Mouse (Mus musculus) CH12.LX (cell line): ENCODE results near the gene Abcb8. TPM values are rescaled to one million over a fixed set of nuclear protein-coding genes. Genes with fewer than 3 reads are reported as not detected.

Experiments used
- DNase-seq: peaks from one replicate; pipeline ENCODE4 v3.0.0-alpha.2; 2013; ENCODE audit errors: extremely low read depth
- H3K27ac ChIP-seq: 2 replicates; pipeline ENCODE4 v1.5.1; 2012; ENCODE audit warnings: low read depth, mild to moderate bottlenecking, control low read depth, moderate library complexity; ENCODE audit not compliant: insufficient read depth
- H3K27me3 ChIP-seq: replicated peaks from 2 replicates; pipeline ENCODE3; 2012; ENCODE audit warnings: inconsistent platforms
- H3K36me3 ChIP-seq, 2 experiments: replicated peaks in 1 of 2; 2 replicates each; pipeline versions ENCODE3 to v1.6.1; 2012; ENCODE audit warnings: inconsistent platforms in 1 of 2, low read length in 1 of 2, mild to moderate bottlenecking in 1 of 2, mixed read lengths in 1 of 2, moderate library complexity in 1 of 2; ENCODE audit not compliant: control insufficient read depth in 1 of 2, insufficient read depth in 1 of 2
- H3K4me1 ChIP-seq, 2 experiments: 2 replicates each; pipeline ENCODE4 v1.6.1; 2012; ENCODE audit warnings: inconsistent platforms in 1 of 2, moderate library complexity in 1 of 2; ENCODE audit not compliant: insufficient read depth in 2 of 2, control insufficient read depth in 1 of 2
- H3K4me2 ChIP-seq: 2 replicates; pipeline ENCODE4 v1.6.1; 2012; ENCODE audit warnings: low read depth, mild to moderate bottlenecking, control low read depth; ENCODE audit not compliant: poor library complexity, insufficient read depth, severe bottlenecking
- H3K4me3 ChIP-seq, 3 experiments: fragments of 150-350 bp in 1 of 3; sonication (generic) in 1 of 3; replicated peaks in 1 of 3; 2 replicates each; pipeline versions ENCODE3 to v1.5.1; 2011 to 2012; ENCODE audit warnings: low read depth in 2 of 3, low read length in 2 of 3, mild to moderate bottlenecking in 2 of 3, moderate library complexity in 2 of 3, control low read depth in 1 of 3, improper control_type of control experiment in 1 of 3, inconsistent platforms in 1 of 3, mixed read lengths in 1 of 3; ENCODE audit not compliant: poor library complexity in 1 of 3
- H3K79me2 ChIP-seq: replicated peaks from 2 replicates; pipeline ENCODE4 v1.6.1; 2012; ENCODE audit warnings: mild to moderate bottlenecking, moderate library complexity; ENCODE audit not compliant: control insufficient read depth, poor library complexity, insufficient read depth, severe bottlenecking; ENCODE audit errors: extremely low read depth
- H3K9ac ChIP-seq: 2 replicates; pipeline ENCODE4 v1.6.1; 2012; ENCODE audit warnings: low read depth, mild to moderate bottlenecking, control low read depth, moderate library complexity; ENCODE audit not compliant: insufficient read depth
- H3K9me3 ChIP-seq: replicated peaks from 2 replicates; pipeline ENCODE3; 2012; ENCODE audit warnings: low read length, inconsistent platforms, mixed read lengths
- BHLHE40 ChIP-seq: IDR thresholded peaks from 2 replicates; pipeline ENCODE4 v1.6.1; 2011; ENCODE audit warnings: mild to moderate bottlenecking, low read depth, low read length, improper control_type of control experiment
- CHD1 ChIP-seq: IDR thresholded peaks from 2 replicates; pipeline ENCODE4 v1.6.1; 2012; ENCODE audit warnings: low read depth, low read length, improper control_type of control experiment, inconsistent platforms
- CTCF ChIP-seq, 2 experiments: IDR thresholded peaks in 1 of 2; conservative IDR thresholded peaks in 1 of 2; 2 replicates each; pipeline ENCODE4 v1.5.1; 2011 to 2012; ENCODE audit warnings: low read depth in 2 of 2, low read length in 2 of 2, improper control_type of control experiment in 1 of 2, inconsistent platforms in 1 of 2, mild to moderate bottlenecking in 1 of 2, moderate library complexity in 1 of 2
- E2F4 ChIP-seq: IDR thresholded peaks from 2 replicates; pipeline ENCODE4 v1.6.1; 2011; ENCODE audit warnings: low read depth, low read length, improper control_type of control experiment; ENCODE audit not compliant: insufficient replicate concordance
- ELF1 ChIP-seq: IDR thresholded peaks from 2 replicates; pipeline ENCODE4 v1.6.1; 2014; ENCODE audit warnings: low read depth, mild to moderate bottlenecking, inconsistent platforms, low read length, improper control_type of control experiment
- EP300 ChIP-seq: IDR thresholded peaks from 2 replicates; pipeline ENCODE4 v1.6.1; 2011; ENCODE audit warnings: low read length, improper control_type of control experiment
- JUND ChIP-seq: conservative IDR thresholded peaks from 2 replicates; pipeline ENCODE4 v1.6.1; 2011; ENCODE audit warnings: low read depth, low read length, improper control_type of control experiment
- KAT2A ChIP-seq: IDR thresholded peaks from 2 replicates; pipeline ENCODE4 v1.6.1; 2012; ENCODE audit warnings: low read length, improper control_type of control experiment, inconsistent platforms; ENCODE audit not compliant: insufficient replicate concordance
- MAFK ChIP-seq: IDR thresholded peaks from 2 replicates; pipeline ENCODE4 v1.6.1; 2011; ENCODE audit warnings: low read length, improper control_type of control experiment; ENCODE audit not compliant: insufficient replicate concordance
- MAX ChIP-seq: IDR thresholded peaks from 2 replicates; pipeline ENCODE4 v1.6.1; 2011; ENCODE audit warnings: low read length, improper control_type of control experiment
- MAZ ChIP-seq: IDR thresholded peaks from 2 replicates; pipeline ENCODE4 v1.6.1; 2012; ENCODE audit warnings: low read depth, mild to moderate bottlenecking, inconsistent platforms, low read length, improper control_type of control experiment, moderate library complexity
- MEF2A ChIP-seq: IDR thresholded peaks from 2 replicates; pipeline ENCODE4 v1.6.1; 2014; ENCODE audit warnings: low read depth, mild to moderate bottlenecking, inconsistent platforms, low read length, improper control_type of control experiment, borderline replicate concordance
- MYC ChIP-seq: IDR thresholded peaks from 2 replicates; pipeline ENCODE4 v1.6.1; 2011; ENCODE audit warnings: low read depth, mild to moderate bottlenecking, improper control_type of control experiment, low read length
- NELFE ChIP-seq: IDR thresholded peaks from 2 replicates; pipeline ENCODE4 v1.6.1; 2011; ENCODE audit warnings: low read depth, low read length, improper control_type of control experiment
- PAX5 ChIP-seq: IDR thresholded peaks from 2 replicates; pipeline ENCODE4 v1.6.1; 2012; ENCODE audit warnings: low read length, inconsistent platforms, mixed read lengths
- POLR2A ChIP-seq: IDR thresholded peaks from 2 replicates; pipeline ENCODE4 v1.6.1; 2011; ENCODE audit warnings: low read depth, mild to moderate bottlenecking, improper control_type of control experiment, low read length
- POLR2AphosphoS2 ChIP-seq: IDR thresholded peaks from 2 replicates; pipeline ENCODE4 v1.6.1; 2011; ENCODE audit warnings: low read depth, low read length, improper control_type of control experiment
- RAD21 ChIP-seq: IDR thresholded peaks from 2 replicates; pipeline ENCODE4 v1.6.1; 2011; ENCODE audit warnings: low read depth, mild to moderate bottlenecking, low read length, improper control_type of control experiment, moderate library complexity
- RCOR1 ChIP-seq: conservative IDR thresholded peaks from 2 replicates; pipeline ENCODE4 v1.6.1; 2012; ENCODE audit warnings: low read depth, mild to moderate bottlenecking, inconsistent platforms, low read length, improper control_type of control experiment
- SIN3A ChIP-seq: IDR thresholded peaks from 2 replicates; pipeline ENCODE4 v1.6.1; 2012; ENCODE audit warnings: low read length, improper control_type of control experiment, inconsistent platforms
- SMC3 ChIP-seq: IDR thresholded peaks from 2 replicates; pipeline ENCODE4 v1.6.1; 2011; ENCODE audit warnings: low read depth, low read length, improper control_type of control experiment
- TBP ChIP-seq: conservative IDR thresholded peaks from 2 replicates; pipeline ENCODE4 v1.6.1; 2011; ENCODE audit warnings: low read depth, low read length, improper control_type of control experiment
- TCF12 ChIP-seq: IDR thresholded peaks from 2 replicates; pipeline ENCODE4 v1.6.1; 2014; ENCODE audit warnings: low read depth, mild to moderate bottlenecking, inconsistent platforms, low read length, improper control_type of control experiment
- UBTF ChIP-seq: IDR thresholded peaks from 2 replicates; pipeline ENCODE4 v1.6.1; 2012; ENCODE audit warnings: low read depth, mild to moderate bottlenecking, inconsistent platforms, low read length, improper control_type of control experiment, moderate library complexity
- USF1 ChIP-seq: IDR thresholded peaks from 2 replicates; pipeline ENCODE4 v1.6.1; 2014; ENCODE audit warnings: low read depth, mild to moderate bottlenecking, inconsistent platforms, low read length, improper control_type of control experiment
- USF2 ChIP-seq: conservative IDR thresholded peaks from 2 replicates; pipeline ENCODE4 v1.6.1; 2011; ENCODE audit warnings: low read depth, low read length, improper control_type of control experiment
- ZC3H11A ChIP-seq: IDR thresholded peaks from 2 replicates; pipeline ENCODE4 v1.6.1; 2012; ENCODE audit warnings: low read depth, mild to moderate bottlenecking, inconsistent platforms, low read length, improper control_type of control experiment
- ZKSCAN1 ChIP-seq: IDR thresholded peaks from 2 replicates; pipeline ENCODE4 v1.6.1; 2012; ENCODE audit warnings: low read depth, inconsistent platforms, low read length, improper control_type of control experiment, borderline replicate concordance
- ZMIZ1 ChIP-seq: IDR thresholded peaks from 2 replicates; pipeline ENCODE4 v1.6.1; 2012; ENCODE audit warnings: low read depth, mild to moderate bottlenecking, inconsistent platforms, low read length, improper control_type of control experiment
- ZNF384 ChIP-seq: IDR thresholded peaks from 2 replicates; pipeline ENCODE4 v1.6.1; 2012; ENCODE audit warnings: low read depth, low read length, improper control_type of control experiment, inconsistent platforms
- dilution Hi-C: fragments of 300-500 bp; cut with MboI; formaldehyde crosslinking; loops from 2 replicates; pipeline ENCODE4 v1.14.3; 2020; ENCODE audit warnings: low sequenced_read_pairs; ENCODE audit not compliant: extremely low pct_unique_long_range_greater_than_20kb, extremely low pct_ligation_motif_present
- in situ Hi-C: fragments of 300-500 bp; cut with MboI; formaldehyde crosslinking; loops from 3 replicates; pipeline ENCODE4 v1.14.3; 2019; ENCODE audit warnings: low sequenced_read_pairs, low pct_ligation_motif_present, low pct_unique_long_range_greater_than_20kb, mixed read lengths
- polyA plus RNA-seq: library from polyadenylated mRNA; unstranded; fragments of >175 nt; gene quantifications from 2 replicates; pipeline ENCODE4 v1.2.1, GENCODE M21; 2012; ENCODE audit warnings: low read depth; ENCODE audit not compliant: insufficient read length
- total RNA-seq, 2 experiments: library from RNA; depleted of rRNA; stranded (reverse); fragments of 300-350 nt in 1 of 2; fragments of >200 nt in 1 of 2; gene quantifications; 2 replicates each; pipeline ENCODE4 v1.2.3; 2012 to 2014

Abcb8 gene
- total and polyA plus RNA-seq, 3 experiments: 31.0 to 58.7 (median 45.4) TPM

- Histone ChIP-seq H3K36me3 (peaks cover 14 to 43% of the 10 kb centered on the region in 2 experiments), H3K9ac (peak overlapping the region; percentile 97), H3K27me3 (no peaks in the 10 kb centered on the region), H3K79me2 (peaks cover 10% of the 10 kb centered on the region; the same call in 1 of the 2 replicates), H3K9me3 (no peaks in the 10 kb centered on the region), H3K4me1 (peaks cover 16 to 41% of the 10 kb centered on the region in 2 experiments), H3K27ac (peak overlapping the region; percentile 63), H3K4me3 (peak overlapping the region; percentile 68 to 94 (median 86)), H3K4me2 (peak overlapping the region; percentile 84)
- 0 out of 2 replicates have a peak, but pooled peaks have one; percentile 34 for TF ChIP-seq UBTF
- TF ChIP-seq E2F4: no peak
- TF ChIP-seq ZC3H11A: no peak
- no peak for TF ChIP-seq MAFK
- TF ChIP-seq TBP: no peak
- in situ Hi-C loops (loop anchor here (5.0 kb wide), 1 partner anchor 33 kb away; no protein-coding TSS in a partner anchor), dilution Hi-C loops (no loop called here)
- DNase-seq: peak; percentile 17
Measured at GRCm38 (mm10) chr5:24424004-24424781, 30.7 kb downstream of the Abcb8 start.

DNA sequence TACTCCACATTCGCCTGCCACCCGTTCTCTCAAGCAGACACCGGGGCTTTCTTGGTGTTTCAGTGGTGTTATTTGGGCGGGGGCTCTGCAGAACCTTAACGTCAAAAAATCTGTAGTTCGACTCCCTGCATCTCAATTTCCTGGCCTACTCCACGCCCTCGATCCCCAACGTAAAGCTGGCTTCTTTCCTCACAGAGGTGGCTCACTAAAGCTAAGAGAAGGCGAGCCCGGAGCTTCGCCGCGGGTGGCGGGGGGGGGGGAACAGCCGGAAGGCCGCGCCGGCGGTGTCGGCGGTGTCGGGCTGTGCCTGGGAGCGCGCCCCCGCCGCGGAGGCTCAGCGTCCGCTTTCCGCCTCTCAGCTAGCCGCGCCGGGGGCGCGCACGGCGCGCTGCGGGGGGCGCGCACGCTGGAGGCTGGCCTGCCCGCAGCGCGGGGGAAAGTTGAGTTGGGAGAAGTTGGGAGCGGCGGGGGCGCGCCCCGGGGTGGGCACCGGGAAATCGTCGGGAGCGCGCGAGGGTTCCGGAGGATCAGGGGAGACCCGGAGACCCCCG lies 31.5 kb downstream of the Abcb8 start:
- dilution Hi-C loops: no loop called here
- peak overlapping the region; percentile 68 to 94 (median 86) for H3K4me3 ChIP-seq
- H3K27ac ChIP-seq: peak overlapping the region; percentile 10; the same call in 1 of the 2 replicates
- H3K4me2 ChIP-seq: peak overlapping the region; percentile 84
- peaks cover 10% of the 10 kb centered on the region; the same call in 1 of the 2 replicates for H3K79me2 ChIP-seq
- H3K4me1 ChIP-seq: peaks cover 16 to 41% of the 10 kb centered on the region in 2 experiments
- H3K36me3 ChIP-seq: peaks cover 14 to 43% of the 10 kb centered on the region in 2 experiments
- H3K9ac ChIP-seq: peak overlapping the region; percentile 97
- no peaks in the 10 kb centered on the region for H3K9me3 ChIP-seq
- peak; percentile 74 for DNase-seq
- in situ Hi-C loops: loop anchor here (5.0 kb wide), 1 partner anchor 32 kb away; no protein-coding TSS in a partner anchor
- H3K27me3 ChIP-seq: no peaks in the 10 kb centered on the region
- no peak for TF ChIP-seq TBP
- TF ChIP-seq TCF12: peak; percentile 40; the same call in 1 of the 2 replicates
- no peak for TF ChIP-seq MAFK
- TF ChIP-seq RCOR1: no peak
- no peak for TF ChIP-seq RAD21
- peak; percentile 57 for TF ChIP-seq NELFE
- TF ChIP-seq ZC3H11A: no peak
- no peak for TF ChIP-seq CHD1
- no peak for TF ChIP-seq KAT2A
- no peak for TF ChIP-seq CTCF (conservative IDR thresholded peaks at IDR 0.05 in 1 of 2, IDR thresholded peaks at IDR 0.05 in 1 of 2; ENCODE audit: low read depth in 2 of 2, low read length in 2 of 2)
- TF ChIP-seq MAX: no peak
- TF ChIP-seq E2F4: no peak
- TF ChIP-seq SMC3: no peak
- TF ChIP-seq PAX5: no peak
- no peak for TF ChIP-seq ZMIZ1
- TF ChIP-seq JUND: no peak
- TF ChIP-seq BHLHE40: no peak
- TF ChIP-seq ZNF384: no peak
- no peak for TF ChIP-seq USF1
- TF ChIP-seq MYC: no peak
- TF ChIP-seq EP300: no peak
- no peak for TF ChIP-seq UBTF
- no peak for TF ChIP-seq ZKSCAN1
- no peak for TF ChIP-seq POLR2AphosphoS2
- TF ChIP-seq SIN3A: no peak
- peak; percentile 66 for TF ChIP-seq POLR2A
- no peak for TF ChIP-seq MEF2A
- TF ChIP-seq ELF1: peak; percentile 66
- no peak for TF ChIP-seq USF2
- peak; percentile 10; the same call in 1 of the 2 replicates for TF ChIP-seq MAZ
